In the genomic region with DNA sequence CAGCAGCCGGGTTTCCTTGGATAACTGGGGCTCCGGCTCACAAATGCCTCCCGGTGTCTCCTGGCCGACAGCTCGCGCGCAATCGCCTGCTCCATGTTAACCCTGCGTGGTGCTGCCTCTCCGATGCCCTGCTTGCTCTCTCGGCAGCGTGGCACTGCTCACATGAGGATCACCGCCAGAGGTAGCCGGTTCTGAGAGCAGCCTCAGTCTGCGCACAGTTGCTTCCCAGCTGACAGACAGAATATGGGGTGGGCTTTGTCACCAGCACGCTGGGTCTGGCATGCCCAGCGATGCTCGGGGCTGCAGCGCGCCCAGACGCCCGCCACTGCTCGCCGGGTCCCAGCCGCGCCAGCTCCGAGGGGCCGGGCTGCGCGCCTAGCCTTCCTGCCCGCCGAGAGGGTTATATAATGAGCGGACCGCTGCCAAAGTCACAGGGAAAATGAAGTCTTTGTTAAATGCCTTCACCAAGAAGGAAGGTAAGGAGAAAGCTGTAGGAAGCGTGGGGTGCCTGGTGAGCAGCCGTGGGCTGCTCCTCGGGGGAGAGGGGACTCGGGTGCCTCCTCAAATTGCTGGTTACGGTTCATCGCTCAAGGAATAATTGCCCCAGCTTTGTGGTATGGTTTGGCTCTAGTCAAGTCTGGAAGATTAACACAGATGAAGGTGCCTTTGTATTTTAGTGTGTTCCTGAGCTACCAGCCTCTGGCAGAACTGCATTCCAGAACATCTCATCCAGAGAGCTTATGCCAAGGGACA, we compare ENCODE assay signal across 9 mouse cellular contexts.
DNase-seq lines count a peak whose midpoint lies in the region; ATAC-seq lines count a peak whose summit lies in the region.
"Had no signal": no experiment of that assay in that cellular context is flagged by ENCODE, and none has a peak within 500 bp of the region (broad histone marks: within the 10 kb centered on the region; RNA-seq: fewer than 3 reads in every experiment).

No protein-coding gene starts in this region.

- H3K4me2 ChIP-seq in kidney, embryonic 15.5 days, result peak overlapping the region; percentile 68
- H3K4me2 ChIP-seq in limb, embryonic 15.5 days, result peak overlapping the region; percentile 47
- H3K4me2 ChIP-seq in stomach, embryonic 16.5 days (ENCODE audit: low read depth, low read length), result 0 out of 2 replicates have a peak overlapping the region, but pooled peaks have one; percentile 3

- H3K27me3 ChIP-seq in kidney, embryonic 15.5 days, result peaks cover 43% of the 10 kb centered on the region
- peaks cover 87% of the 10 kb centered on the region for H3K27me3 ChIP-seq in limb, embryonic 15.5 days
- peaks cover 20% of the 10 kb centered on the region; the same call in 1 of the 2 replicates for H3K27me3 ChIP-seq in stomach, embryonic 16.5 days (ENCODE audit: control insufficient read depth, insufficient read depth, low read length)

- no peaks in the 10 kb centered on the region for H3K36me3 ChIP-seq in kidney, embryonic 15.5 days
- no peaks in the 10 kb centered on the region for H3K36me3 ChIP-seq in limb, embryonic 15.5 days
- no peaks in the 10 kb centered on the region for H3K36me3 ChIP-seq in stomach, embryonic 16.5 days (ENCODE audit: control insufficient read depth, insufficient read depth, low read length)

- ATAC-seq in cerebellum, adult (ENCODE audit: insufficient number of reproducible peaks, low FRiP score, low TSS enrichment), result no peak
- ATAC-seq in kidney, embryonic 15.5 days (replicated peaks; ENCODE audit: low FRiP score), result peak; percentile 60; the same call in 1 of the 2 replicates
- no peak for ATAC-seq in limb, embryonic 15.5 days (ENCODE audit: insufficient number of reproducible peaks, low FRiP score, low TSS enrichment, low read depth)
- ATAC-seq in stomach, embryonic 16.5 days (ENCODE audit: insufficient read depth, low FRiP score), result no peak

- peaks cover 16% of the 10 kb centered on the region for H3K4me1 ChIP-seq in kidney, embryonic 15.5 days
- H3K4me1 ChIP-seq in limb, embryonic 15.5 days, result peaks cover 10% of the 10 kb centered on the region
- H3K4me1 ChIP-seq in stomach, embryonic 16.5 days (ENCODE audit: control insufficient read depth, insufficient read depth, low read length), result no peaks in the 10 kb centered on the region

- no peaks in the 10 kb centered on the region for H3K9me3 ChIP-seq in kidney, embryonic 15.5 days (replicated peaks)
- H3K9me3 ChIP-seq in limb, embryonic 15.5 days, result no peaks in the 10 kb centered on the region
- H3K9me3 ChIP-seq in stomach, embryonic 16.5 days (replicated peaks; ENCODE audit: control insufficient read depth, low read length), result no peaks in the 10 kb centered on the region

- peak overlapping the region; percentile 33; the same call in 1 of the 2 replicates for H3K27ac ChIP-seq in kidney, embryonic 15.5 days
- H3K27ac ChIP-seq in limb, embryonic 15.5 days, result no peak overlapping the region
- H3K27ac ChIP-seq in stomach, embryonic 16.5 days (ENCODE audit: low read length), result no peak overlapping the region

- 3% methylated on average over 40 of the region's 40 CpGs for WGBS in kidney, embryonic 15.5 days
- 4% methylated on average over 40 of the region's 40 CpGs for WGBS in limb, embryonic 15.5 days
- 11% methylated on average over 40 of the region's 40 CpGs for WGBS in stomach, embryonic 16.5 days

- peak overlapping the region; percentile 37 for H3K9ac ChIP-seq in kidney, embryonic 15.5 days
- no peak overlapping the region for H3K9ac ChIP-seq in limb, embryonic 15.5 days
- H3K9ac ChIP-seq in stomach, embryonic 16.5 days (ENCODE audit: low read length), result no peak overlapping the region

- peak overlapping the region; percentile 35 for H3K4me3 ChIP-seq in kidney, embryonic 15.5 days (replicated peaks)
- H3K4me3 ChIP-seq in limb, embryonic 15.5 days, result peak overlapping the region; percentile 25
- no peak overlapping the region for H3K4me3 ChIP-seq in stomach, embryonic 16.5 days (replicated peaks; ENCODE audit: low read length)
- H3K4me3 ChIP-seq: erythroblast, embryonic 14.5 days had no signal

- DNase-seq in cerebellum, adult 11 months, result peak; percentile 16
- DNase-seq in cerebellum, adult 9-11 months, result peak; percentile 26
- DNase-seq in frontal cortex, postnatal 10 days (ENCODE audit: low spot score in 2 of 2), result peak; percentile 60 to 70
- no peak for DNase-seq in thymus, postnatal 25 days

Comparison
In these comparisons a context has a peak if more than half of its experiments do, and no peak if none do; other contexts are left out.
1. H3K4me2 ChIP-seq: peak in every context shown above with its lines; median percentile 68 in kidney, embryonic 15.5 days; 47 in limb, embryonic 15.5 days; 3 in stomach, embryonic 16.5 days.